Mouse (Mus musculus) right cerebral cortex, postnatal 14 days (tissue): ENCODE measurements around the gene Micall2.
A peak's percentile ranks its signal among the peaks of the same experiment; 100 is the strongest.
"Not testable (repeated sequence)": the region's sequence is repeated elsewhere in the genome, so short reads cannot be mapped to it uniquely, and the experiment has no call there.

Source experiments
- DNase-seq: peaks from one replicate; pipeline ENCODE4 v3.0.0; 2022

The Micall2 gene

DNA sequence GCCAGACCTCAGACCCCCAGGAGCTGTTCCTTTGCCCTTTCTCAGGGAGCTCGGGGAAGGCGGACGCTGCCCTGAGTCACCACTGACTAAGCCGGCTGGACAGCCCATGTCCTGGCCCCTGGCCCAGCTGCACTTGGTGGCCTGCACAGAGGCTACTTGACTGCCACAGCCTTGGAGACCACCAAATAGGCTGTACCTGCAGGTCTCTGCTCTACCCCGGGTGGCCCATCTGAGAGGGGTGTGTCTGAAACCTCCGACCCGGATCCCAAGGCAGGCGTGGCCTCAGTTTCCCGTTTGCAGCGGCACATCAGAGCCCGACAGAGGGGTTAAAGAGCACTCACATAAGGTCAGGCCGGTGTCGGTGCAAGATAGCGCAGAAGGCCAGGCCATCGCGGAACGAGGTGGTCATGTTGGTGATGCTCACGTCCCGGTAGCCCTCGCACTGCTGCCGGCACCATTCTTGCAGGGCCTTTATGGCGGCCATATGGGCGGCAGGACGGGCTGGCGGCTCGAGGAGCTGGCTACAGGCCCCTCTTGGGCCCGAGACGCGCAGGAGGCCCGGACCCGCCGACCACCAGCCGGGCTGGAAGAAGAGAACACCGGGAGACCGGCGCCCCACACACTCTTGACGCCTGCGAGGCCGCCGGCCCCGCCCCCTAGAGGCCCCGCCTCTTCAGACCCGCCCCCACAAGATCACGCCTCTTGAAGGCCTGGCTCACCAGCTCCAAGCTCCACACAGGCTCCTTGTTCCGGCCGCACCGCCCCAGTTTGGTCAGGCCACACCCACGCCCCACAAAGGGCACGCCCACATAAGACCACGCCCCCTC, at the start of gene Micall2:
Gene Micall2 (minus strand): TSS at position 660 of the 827 bp plus-strand sequence.
- peak; percentile 81 for DNase-seq

DNA sequence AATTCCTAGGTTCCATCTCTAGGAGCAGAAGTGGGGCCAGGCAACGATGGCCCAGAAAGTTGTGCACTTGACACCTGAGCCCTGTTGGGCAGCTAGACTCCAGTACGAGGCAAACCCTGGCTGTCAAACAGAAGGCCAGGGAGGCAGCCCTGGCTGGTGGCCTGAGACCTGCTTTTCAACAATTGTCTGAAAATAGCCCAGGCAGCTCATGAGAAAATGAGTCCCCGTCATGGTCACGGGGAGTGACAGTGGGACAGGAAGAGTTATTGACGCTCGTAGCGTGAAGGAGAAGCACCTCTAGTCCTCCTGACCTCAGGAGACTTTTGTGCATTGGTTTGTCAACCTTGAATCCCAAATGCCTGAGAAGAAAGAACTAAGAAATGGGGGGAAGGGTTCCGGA, 45.3 kb upstream of the Micall2 start:
- no peak for DNase-seq

DNA sequence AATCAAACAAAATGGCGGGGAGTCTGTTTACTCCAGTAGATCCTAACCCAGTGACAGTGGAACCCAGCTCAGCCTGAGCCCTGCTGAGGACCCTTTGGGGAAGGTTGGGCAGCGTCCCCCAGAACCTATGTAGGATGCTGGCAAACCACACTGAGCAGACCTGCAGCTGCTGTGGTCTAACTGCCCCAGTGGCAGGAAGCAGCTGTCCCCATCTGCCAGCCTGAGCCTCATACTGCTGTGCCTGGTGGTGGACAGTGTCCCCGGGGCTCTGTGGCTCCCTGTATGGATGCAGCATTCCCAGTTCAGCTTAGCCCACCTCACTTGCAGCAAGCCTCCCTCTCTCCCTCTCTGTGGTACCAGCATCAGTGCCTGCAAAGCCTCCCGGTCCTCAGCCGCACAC, 40.8 kb upstream of the Micall2 start:
- DNase-seq = no peak

DNA sequence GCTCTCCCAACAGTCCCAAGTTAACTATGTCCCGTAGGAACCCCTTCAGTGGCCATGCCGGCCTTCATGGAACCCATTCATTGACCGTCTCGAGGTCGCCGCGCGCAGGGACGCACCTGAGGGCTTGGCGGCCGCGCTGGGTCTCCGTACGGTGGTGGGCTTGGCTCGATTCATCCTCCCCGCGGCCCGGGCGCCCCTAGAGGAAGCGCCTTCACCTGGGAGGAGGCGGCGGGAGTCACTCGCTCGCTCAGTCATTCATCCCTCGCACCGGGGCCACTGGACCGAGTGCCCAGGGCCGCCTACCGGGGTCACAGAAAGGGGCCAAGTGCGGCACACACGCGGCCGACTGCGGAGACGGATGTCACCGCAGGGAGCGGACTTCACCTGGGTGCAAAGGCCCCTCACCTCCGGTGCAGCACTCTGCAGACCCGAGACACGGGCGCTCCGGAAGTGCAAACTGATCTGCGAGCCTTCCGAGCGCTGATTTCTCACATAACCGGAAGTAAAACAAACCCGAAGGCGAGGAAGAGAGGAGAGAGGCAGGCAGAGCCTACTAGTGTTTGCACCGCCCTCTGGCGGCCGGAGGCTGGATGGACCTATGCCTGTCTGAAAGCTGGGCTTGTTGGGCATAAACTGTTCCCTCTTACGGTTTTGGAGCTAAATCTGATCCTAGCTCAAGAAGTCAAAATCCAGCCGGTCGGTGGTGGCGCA, 39.2 kb upstream of the Micall2 start, which contains the start of gene Ints1:
Gene Ints1 (minus strand): TSS at position 459 of the 711 bp plus-strand sequence.
- DNase-seq = peak; percentile 98

DNA sequence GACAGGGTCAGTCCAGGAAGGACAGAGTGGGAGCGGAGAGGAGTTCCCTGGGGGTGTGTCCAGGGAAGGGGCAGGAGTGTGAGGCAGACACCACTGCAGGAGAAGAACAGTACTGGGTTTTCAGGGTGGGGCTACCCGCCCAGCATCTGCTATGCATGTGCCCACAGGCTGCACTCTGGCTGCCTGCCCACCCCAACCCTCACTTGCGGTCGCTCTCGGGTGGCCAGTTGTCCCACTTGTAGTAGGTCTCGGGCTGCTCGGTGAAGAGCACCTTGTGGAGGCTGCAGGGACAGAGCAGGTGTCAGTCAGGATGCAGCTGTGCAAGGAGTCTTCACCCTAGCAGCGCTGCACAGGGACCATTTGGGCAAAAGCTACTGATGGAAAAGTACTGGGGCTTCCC, 32.1 kb upstream of the Micall2 start:
- DNase-seq = no peak

DNA sequence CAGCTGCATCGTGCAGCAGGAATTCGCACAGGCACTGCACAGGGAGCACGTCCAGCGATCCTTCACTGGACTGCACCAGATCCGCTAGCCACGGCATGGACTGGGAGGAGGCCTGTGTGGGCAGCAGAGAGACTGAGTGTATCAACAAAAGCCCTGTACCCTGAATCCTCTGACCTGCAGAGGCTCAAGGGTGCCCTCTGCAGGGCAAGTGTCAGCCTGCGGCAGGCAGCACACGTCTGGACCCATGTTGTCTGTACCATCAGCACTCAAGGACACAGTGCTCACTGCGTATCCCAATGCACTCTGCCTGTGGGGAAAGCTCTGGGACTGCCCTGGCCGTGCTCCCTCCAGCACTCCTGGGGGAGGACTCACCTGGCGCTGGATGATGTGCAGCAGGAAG, 28.2 kb upstream of the Micall2 start:
- no peak for DNase-seq

DNA sequence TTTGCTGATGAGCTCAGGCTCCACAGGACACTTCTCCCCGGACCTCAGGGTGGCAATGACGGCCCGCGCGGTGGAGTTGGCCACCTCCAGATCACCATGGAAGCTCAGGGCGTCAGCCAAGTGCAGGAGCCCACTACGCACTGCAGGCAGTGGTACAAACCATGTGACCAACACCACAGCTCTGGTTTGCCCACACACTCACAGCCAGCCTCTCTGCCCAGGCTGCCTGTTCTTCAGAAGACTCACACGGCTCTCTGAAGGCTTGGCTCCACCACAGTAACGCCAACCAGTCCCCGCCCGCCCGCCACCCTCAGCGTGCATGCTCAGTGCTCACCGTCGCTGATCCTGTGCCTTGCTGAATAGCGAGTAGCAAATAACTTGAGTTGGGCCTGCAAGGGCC, 22.0 kb upstream of the Micall2 start:
- no peak for DNase-seq

DNA sequence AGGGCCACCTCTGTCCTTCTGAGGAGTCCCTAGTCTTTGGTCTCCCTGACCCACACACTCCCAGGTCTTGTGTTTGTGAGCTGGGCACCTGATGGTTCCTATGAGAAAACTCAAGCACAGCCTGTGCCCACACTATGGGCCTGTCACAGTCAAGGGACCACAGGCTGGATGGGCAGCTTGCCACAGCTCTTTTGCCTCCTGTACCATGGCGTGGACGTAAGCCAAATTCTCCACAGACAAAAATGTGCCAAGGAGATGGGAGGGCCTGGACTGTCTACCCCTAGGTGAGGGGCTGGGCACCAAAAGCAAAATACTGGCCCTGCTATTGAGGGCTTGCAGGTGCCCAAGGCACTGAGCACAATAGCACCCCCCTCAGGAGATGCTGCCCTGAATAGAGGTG, 20.4 kb upstream of the Micall2 start:
- no peak for DNase-seq

DNA sequence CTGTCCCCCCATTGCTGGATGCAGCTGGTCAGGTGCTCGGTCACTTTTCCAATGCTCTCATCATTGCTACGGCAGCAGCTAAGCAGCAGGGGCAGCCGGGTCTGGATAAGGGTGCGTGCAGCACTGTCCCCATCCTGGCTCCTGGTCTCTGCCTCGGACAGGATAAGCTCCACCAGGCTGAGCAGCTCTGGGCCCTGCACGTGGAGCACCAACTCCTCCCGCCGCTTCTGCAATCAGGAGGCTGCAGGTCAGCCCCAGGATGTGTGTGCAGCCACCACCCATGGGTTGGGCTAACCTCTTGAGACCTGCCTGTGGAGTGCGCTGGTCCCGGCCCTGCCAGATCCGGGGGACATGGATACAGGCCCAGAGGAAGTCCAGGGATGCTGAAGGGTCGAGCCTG, 20.0 kb upstream of the Micall2 start:
- DNase-seq = no peak

DNA sequence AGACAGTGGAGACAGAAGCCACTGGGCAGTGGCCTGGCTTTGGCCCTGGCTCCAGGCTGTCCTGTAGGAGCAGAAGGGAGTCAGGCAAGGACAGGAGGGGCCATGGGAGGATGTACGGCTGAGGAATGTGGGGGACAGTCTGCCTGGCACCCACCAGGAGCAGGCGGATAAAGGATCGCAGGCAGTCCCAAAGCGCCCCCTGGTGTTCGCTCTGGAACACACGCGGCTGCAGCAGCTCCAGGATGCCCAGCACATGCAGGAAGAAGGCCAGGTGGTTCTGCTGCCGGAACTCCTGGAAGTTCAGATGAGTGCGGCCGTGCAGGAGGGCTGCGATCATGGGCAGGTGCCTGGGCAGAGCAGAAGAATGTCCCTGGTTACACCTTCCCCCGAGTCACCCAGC, 18.6 kb upstream of the Micall2 start:
- DNase-seq = peak; percentile 79

DNA sequence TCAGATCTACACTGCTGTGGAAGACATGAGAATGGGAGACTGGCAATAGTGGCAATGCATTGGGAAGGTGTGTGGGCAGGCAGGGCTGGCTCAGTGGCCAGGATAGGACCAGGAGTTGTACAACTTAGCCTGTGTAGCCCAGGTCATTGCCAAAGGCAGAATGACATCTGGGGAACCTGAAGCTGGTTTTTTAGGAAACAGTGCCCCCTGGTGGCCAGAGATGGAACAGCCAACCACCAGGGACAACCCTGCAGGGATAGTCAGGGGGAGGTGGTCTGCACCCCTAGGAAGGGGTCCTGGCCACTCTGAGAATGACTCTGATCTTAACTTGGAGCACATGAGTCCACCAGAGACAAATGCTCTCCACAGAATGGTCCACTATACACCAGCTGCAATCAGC, 14.4 kb upstream of the Micall2 start:
- DNase-seq = peak; percentile 61

DNA sequence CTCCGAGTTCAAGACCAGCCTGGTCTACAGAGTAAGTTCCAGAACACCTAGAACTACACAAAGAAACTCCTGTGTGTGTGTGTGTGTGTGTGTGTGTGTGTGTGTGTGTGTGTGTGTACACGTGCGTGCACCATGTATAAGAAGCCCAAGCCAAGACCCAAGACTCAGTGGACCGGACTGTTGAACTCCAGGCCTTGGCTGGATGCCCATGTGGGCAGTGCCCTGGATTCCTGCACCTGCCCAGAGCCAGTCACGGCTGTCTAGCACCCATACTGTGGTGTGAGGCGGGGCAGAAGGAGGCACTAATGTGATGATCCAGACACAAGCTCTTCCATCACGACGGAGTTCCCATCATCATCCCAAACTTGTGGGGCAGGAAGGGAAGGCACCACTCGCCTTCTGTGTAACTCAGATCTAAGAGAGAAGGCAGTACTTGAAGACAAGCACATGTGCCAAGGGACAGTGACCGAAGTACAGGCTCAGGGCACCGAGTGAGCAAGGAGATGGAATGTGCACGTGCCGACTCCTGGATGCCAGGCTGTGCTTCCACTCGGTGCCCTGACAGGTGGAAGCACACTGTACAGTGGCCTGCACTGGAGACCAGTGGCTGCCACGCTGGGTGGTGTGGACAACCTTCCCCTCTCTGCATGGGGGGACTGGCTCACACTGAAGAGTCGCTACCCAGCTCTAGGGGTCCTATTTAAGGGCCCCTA, 13.4 kb upstream of the Micall2 start:
- DNase-seq = no peak

DNA sequence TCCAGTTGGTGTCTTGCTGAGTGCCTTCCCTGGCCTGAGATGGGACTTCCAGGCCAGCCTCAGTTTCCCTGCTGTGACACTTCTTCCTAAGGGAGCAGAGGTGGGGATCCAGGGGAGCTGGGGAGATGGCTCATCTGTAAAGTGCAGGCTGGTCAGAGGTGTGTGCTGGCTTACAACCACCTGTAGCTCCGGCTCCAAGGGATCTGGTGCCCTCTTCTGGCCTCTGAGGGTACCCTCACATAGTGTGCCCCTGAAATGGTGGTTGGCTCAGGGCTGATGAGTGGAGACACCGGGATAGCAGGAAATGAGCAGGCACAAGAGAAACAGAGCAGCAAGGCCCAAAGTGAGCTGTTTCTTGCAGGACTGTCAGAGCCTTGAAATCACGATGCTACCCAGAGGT, 9.6 kb upstream of the Micall2 start:
- DNase-seq = peak; percentile 59

DNA sequence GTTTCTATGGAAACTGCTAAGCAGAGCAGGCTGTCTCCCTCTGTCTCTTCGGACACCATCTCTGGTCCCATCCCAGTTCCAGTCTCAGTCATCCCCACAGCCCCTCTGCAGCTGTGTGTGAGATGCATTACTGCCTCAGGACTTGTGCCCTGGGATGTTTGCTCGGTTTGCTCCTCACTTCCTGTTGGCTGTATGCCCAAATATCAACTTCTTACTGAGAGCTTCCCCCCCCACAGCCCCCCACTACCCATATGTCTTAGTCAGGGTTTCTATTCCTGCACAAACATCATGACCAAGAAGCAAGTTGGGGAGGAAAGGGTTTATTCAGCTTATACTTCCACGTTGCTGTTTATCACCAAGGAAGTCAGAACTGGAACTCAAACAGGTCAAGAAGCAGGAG, 6.5 kb upstream of the Micall2 start:
- DNase-seq = not testable (repeated sequence)

DNA sequence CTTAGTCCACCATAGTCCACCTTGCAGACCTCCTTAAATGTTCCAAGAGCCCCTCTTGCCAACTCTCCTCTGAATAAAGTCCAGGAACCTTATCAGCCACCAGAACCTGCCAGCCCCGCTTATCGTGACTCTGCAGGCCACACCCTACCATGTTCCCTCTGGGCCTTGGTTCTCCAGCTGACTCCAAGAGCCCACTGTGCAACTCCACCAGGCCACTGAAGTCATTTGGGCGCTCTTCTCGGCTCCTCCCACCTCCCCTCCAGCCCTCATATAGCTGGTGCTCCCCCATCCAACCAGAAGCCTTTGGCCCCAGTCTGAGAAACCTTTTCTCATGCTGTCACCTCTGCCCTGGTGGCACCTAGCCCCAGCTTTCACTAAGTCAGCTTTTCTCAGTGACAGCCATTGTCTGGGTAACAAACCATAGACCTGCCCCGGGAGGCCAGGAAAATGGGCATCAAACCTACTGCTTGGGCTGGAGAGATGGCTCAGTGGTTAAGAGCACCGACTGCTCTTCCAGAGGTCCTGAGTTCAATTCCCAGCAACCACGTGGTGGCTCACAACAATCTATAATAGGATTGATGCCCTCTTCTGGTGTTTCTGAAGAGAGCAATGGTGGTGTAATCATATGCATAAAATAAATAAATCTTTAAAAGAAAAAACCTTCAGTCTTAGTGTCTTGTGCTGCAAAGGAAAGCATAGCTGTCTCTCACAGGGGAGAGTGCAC, 2.6 kb upstream of the Micall2 start:
- DNase-seq = no peak

DNA sequence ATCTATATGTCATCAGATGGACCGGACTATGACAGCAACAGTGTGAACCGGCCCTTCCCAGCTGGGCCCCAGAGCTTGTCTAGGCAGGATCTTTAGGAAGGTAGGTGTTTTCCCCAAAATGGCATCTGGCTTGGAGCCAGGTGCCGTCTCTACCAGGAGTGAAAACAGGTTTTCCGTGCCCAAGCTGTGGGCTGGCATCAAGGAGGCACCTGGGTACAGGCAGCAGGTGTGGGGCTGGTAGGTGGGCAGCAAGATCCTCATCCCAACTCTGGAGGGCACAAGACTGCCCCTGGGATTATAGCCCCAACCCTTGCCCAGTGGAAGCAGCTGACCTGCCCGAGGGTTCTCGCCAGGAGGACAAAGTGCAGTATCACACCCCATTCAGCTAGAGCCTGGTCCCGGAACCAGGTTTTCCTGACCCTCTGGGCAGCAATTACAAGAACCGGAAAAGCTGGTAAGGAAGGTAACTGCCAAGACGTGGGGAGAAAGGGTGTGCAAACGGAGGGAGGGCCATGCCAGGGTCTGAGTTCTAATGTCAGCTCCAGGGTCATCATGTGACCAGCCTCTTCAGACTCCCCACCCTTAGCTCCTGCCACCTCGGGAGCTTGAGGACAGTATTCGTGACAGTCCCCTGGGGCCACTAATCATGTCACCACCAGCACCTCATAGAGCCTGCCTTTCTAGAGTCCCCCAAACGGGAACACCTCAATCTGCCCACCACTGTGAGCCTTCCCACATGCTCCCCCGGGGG, 1.9 kb upstream of the Micall2 start:
- DNase-seq = no peak

DNA sequence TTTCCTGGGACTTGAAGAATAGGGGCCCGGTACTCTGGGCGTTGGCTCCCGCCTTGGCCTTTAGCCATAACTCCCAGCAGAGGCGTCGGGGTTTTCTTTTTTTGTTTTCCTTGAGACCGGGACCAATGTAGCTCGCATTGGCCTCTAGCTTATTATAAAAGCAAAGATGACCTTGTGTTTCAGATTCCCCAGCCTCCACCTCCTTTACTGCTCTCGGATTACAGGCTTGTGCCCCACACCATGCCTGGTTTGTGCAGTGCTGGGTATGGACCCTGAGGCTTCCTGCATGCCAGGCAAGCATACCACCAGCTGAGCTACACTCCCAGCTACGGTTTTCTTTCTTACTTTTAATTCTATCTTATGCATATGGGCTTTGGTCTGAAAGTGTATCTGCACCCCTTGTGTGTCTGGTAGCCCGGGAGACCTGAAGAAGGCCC, 386 bp upstream of the Micall2 start:
- DNase-seq = no peak

DNA sequence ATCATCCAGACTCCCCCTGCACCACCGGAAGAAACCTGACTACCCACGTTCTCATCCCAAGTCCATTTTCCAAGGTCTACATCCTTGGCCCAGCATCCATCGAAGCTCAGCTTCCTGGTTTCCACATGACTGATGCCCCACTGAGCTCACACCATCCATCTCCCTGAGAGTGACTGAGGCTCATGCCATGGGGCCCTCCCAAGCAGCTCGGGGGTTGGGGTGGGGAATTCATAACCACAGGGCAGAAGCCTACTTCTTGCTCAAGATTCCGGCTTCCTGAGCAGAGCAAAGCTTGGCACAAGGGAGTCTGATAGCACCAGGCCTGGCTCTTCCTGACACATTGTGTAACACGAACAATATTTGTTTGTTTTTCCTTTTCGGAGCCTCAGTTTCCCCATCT, 1.4 kb downstream of the Micall2 start:
- DNase-seq = no peak

DNA sequence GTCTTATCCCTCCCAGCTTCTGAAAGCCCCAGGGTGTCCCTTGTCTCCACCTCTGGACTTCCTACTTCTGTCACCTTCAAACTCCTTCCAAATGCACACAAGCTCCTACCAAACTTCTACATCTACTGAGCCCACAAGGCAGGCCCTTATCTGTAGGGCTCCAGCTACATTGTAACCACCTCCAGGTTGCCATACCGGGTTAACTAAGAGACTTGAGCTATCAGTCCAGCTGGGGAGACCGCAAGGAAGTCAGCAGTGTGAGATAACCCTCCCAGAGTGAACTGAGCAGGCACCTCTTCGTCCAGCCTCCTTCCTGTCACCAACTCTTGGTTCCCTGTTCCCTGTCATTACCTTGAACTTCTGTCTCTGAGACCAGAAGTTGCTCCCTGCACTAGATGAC, 2.1 kb downstream of the Micall2 start:
- DNase-seq = no peak

DNA sequence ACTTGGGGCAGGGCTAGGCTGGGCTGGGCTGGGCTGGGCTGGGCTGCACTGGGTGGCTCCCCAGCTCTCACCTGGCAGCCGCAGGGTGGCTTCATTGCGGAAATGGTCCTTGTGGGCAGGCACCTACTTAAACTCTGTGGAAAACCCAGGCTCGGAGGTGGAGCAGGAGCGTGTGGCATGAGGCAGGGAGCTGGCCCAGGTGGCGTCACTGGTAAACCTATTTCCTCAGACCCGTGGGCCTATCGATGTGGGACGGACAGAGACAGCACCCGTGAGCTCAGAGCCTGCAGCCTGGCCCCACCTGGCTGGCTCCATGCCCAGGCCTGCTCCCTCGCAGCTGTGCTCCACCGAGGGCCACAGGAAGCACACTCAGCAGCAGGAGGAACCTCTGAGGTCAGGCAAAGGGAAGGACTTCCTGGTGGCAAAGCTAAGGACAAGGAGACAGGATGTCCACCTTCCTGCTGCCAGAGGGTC, 3.5 kb downstream of the Micall2 start:
- DNase-seq = no peak

DNA sequence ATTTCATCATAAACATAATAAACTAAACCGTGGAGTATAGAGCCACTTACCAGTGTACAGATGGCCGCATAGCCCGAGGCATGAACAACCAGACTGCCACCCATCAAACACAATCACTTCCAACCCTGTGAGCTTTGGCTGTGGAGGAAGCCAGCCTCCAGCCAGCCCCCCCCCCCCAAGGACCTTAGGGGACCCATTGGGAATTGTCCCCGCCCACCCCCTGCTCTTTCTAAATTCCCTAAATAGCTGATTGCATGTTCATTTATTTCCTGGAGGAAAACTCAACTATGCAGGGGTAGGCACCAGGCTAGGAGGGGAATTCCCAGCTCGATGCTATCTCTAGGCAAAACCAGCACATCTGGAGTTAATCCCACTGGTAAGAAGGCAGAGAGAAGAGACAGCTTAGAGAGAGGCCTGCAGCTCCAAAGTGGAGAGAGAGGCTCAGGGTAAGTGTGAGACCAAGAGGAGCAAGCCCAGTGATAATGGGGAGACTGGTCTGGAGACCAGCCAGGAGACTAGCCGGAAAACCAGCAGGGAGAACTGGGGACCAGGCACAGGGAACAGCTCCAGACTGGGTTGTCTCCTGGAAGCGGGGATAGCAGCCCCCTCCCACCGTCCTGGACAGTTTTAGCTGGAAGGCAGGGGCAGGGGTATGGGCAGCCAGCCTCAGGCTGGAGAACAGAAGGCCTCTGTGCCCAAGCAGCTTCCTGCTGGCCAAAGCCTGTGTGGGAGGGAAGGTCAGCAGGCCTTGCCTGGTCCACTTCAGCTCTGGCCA, 5.2 kb downstream of the Micall2 start:
- DNase-seq = no peak
